Mouse (Mus musculus) 3134 (cell line): ENCODE measurements around the gene Pask.
"Not testable (repeated sequence)": the region's sequence is repeated elsewhere in the genome, so short reads cannot be mapped to it uniquely, and the experiment has no call there.

Experiments used
- DNase-seq: peaks from one replicate; pipeline ENCODE4 v3.0.0-alpha.2; 2011; ENCODE audit warnings: low spot score; ENCODE audit not compliant: insufficient read length; ENCODE audit errors: extremely low read depth

The Pask gene

DNA sequence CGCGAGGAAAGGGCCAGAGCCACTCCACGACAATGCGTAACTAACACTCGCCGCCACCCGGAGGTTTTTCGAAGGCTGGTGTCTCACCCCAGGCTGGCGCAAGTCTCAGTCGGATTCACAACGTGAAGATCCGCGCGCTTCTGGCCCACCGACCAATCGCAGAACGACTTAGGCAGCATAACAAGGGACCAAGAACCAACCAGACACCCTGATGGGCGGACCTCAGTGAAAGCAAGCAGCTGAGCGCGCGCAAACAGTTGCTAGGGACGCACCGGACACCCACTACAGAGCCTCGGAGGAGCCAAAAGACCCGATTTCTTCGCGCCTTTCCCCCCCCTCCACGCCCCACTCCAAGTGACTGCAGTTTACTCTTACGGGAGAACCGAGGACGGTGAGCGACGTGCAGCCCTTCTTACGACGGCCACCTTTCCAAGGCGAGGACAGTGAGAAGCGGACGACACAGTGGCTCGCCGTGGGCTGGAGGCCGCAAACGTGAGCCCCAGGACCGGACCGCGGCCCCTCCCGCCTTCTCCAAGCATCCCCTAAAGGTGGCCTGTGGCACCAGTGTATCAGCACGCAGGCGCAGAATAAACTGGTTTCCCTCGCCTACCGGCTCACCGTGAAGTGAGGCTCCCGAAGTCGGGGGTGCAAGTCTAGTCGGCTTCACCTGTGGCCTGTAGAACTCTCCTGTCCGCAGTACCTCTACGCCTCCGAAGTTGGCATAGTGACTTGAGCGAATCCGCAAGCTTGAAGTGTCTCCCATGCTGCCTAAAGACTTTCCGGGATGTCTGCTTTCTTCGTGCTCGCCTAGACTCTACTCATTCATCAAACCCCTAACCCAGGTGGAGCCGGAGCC, at the start of gene Pask, which contains the start of gene Ppp1r7:
Pask (minus strand) TSS at position 835 of the 856 bp plus-strand sequence.
Ppp1r7 (plus strand) TSS at position 207 of the 856 bp plus-strand sequence.
- peak; percentile 94 for DNase-seq

GRCm38 (mm10) chr1:93388906-93389305, 45.6 kb upstream of the Pask start:
- DNase-seq = no peak

DNA sequence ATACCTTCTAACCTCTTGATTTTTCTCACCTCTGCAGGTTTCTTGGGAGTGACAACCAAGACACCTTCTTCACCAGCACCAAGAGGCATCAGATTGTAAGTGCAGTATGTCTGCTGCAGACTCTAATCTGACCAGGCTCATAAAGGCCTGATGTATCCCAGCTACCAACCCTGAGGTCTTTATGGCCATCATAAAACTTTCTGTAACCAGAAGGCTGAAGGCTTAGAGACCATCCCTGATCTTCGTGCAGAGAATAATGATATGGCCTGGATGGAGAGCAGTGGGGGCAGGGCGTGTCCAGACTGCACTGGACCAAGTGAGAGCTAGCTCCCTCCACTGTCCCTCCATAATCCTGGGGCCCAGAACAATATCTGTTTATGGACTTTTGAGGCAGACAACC, 43.9 kb upstream of the Pask start:
- DNase-seq = no peak

DNA sequence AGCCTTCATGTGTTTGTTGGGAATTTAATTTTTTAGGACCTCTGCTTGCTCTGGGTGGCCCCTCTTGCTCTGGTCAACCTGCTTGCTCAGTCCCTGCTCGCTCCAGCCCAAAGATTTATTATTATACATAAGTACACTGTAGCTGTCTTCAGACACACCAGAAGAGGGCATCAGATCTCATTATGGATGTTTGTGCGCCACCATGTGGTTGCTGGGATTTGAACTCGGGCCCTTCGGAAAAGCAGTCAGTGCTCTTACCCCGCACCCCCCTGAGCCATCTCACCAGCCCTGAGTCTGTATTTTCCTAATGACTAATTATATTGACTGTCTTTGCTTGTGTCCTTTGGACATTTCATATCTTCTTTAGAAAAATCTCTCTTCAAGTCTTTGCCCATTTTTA, 35.8 kb upstream of the Pask start:
- DNase-seq = no peak

DNA sequence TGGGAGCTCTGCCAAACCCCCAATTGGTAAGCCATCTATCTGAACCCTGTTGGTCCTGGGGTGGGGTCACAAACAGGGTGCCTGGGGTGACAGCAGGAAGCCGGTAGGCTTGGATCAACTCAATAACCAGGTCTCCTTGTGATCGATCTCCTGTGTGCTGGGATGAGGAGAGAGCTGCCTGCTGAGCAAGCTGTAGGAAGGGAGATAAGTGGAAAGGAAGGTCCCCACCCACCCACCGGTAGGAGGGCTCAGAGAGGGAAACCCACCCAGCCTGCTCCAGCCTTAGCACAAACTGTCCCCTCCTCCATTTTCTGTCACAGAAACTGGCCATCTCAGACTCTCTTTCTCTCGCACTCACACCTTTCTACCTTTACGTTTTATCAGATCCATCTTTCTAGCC, 34.0 kb upstream of the Pask start:
- no peak for DNase-seq

GRCm38 (mm10) chr1:93373665-93374064, 30.4 kb upstream of the Pask start, which contains the start of gene Ano7:
Gene Ano7, plus strand, starts transcription at chr1:93373930.
- no peak for DNase-seq

DNA sequence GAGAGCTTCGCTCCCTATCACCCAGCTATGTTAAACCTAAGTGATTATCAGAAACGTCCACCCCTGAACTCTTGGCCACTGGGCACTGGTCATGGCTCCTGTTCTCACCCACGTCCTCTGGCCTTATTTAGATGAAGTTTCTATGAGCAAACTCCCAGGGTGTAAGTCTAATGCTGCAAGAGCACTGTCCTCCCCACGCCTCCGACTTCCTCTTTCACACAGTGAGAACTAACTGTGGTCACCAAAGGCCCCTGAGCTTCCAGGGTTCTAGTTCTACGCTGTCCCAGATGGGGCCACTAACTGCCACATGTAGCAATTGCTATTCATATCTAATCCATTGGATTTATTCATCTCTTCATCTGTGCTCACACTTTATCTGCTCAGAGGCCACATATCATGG, 22.4 kb upstream of the Pask start:
- DNase-seq = no peak

DNA sequence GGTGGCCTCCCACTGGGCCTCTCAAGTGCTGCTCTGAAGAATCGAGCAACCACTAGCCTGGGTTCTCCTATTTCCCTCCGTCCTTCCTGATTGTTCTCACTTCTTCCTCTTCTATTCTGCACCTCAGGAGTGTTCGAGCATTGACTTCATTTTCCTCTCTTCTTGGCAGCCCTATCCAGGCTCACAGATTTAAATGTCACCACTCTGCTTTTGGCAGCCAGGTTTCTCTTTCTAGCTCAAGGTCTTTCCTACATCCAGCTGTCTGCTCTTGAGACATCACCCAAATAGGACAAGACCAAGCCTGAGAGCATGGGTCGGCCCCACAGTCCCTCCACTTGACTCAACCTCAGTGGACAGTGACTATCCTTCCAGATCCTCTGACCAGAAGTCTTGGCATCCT, 19.4 kb upstream of the Pask start:
- no peak for DNase-seq

- DNase-seq = no peak
Measured at GRCm38 (mm10) chr1:93352724-93353123, 9.4 kb upstream of the Pask start.

DNA sequence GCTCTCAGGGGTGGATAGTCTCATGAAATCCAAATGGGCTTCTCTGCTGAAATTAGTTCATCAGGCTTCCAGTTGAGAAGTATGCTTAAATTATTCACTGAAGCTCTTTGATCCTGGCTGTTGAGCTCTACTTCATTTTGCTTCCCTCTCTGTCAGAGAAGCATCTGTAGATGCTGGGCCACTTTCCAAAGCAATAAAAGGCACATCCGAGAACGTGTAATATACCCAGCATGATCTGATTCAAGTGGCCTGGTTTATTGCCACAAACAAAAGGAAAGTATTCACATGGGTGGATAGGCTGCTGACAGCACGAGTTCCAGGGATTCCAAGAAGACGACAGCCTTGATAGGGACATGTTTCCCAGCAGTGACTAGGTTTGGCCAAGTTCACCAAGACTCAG, 6.4 kb upstream of the Pask start:
- no peak for DNase-seq

DNA sequence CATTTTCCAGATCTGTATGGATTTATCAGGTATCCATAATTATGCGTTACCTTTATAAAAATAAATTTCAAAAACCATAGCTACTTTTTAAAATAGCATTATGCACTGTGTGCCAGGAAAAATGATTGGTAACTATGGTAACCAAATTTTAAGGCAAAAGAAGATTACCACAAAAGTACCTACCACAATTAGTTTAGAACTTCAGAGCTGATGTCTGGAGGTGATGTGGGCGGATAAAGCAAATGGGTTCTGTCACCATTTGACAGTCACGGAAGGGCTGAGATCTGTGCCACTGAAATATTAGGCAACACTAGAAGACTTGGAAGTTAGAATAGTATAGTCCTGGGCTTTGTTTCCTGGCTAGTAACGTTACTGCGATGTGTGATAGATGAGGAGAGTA, 3.9 kb upstream of the Pask start:
- no peak for DNase-seq

GRCm38 (mm10) chr1:93343504-93344047, 294 bp upstream of the Pask start:
- DNase-seq = peak; percentile 90

- DNase-seq = peak; percentile 13
Measured at GRCm38 (mm10) chr1:93334621-93335020, 8.7 kb downstream of the Pask start.

DNA sequence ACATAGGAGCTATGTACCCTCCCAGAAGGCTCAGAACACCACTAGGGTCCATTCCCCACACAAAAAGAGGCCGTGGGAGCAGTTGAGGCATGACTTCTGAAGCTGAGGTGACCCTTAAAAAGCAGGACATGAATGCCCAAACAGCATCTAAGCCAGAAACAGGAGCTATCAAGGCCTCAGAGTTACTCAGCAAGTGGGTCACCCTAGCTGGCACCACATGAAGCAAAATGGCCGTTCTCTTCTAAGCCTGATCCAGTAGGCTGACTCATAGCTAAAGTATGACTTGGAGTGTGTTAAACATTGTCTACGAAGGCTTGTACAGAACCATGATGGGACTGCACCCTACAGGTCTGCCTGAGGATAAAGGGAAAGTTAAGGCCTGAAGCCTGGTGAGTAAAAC, 16.8 kb downstream of the Pask start:
- DNase-seq = peak; percentile 38

GRCm38 (mm10) chr1:93323973-93324372, 19.3 kb downstream of the Pask start:
- DNase-seq = no peak

- DNase-seq = peak; percentile 82
Measured at GRCm38 (mm10) chr1:93305581-93306337, 37.5 kb downstream of the Pask start, which contains the start of gene Mterf4. Gene Mterf4, minus strand, starts transcription at chr1:93305915.

DNA sequence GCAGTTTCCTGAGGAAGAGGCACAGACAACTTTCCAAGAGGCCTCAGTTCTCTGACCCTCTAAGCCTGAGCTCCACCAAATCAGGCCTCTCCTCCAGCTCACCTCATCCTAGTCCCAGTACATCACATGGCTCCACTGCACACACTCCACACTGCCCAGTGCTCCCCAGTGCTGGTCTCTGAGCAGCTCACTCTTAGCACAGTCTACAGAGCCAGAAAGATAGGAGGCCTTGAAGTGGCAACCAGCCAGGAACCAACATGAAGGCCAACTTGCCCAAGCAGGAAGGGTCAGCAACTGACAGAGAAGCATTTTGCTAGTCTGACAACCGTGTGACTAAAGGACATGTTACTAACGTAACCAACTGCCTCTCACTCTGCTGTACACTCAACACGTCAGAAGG, 42.7 kb downstream of the Pask start:
- no peak for DNase-seq

DNA sequence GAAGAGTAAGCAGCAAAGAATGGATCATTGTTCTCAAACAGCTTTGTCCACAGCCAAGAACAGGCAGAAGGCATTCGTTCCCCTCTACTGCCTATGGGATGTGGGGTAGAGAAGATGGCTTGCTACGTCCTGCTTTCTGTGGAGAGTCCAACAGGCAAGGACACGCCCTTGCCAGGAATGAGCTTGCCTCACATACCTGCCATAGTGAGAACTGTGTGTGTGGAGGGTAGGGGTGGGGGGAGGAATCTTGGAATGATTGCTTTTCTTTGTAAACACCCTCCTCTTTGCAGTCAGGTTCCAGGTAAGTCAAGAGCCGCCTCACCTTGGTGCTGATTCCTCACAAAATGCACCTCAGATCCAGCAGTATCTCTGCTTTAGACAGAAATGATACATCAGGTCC, 43.5 kb downstream of the Pask start:
- no peak for DNase-seq

- not testable (repeated sequence) for DNase-seq
Measured at GRCm38 (mm10) chr1:93294491-93294890, 48.8 kb downstream of the Pask start.

DNA sequence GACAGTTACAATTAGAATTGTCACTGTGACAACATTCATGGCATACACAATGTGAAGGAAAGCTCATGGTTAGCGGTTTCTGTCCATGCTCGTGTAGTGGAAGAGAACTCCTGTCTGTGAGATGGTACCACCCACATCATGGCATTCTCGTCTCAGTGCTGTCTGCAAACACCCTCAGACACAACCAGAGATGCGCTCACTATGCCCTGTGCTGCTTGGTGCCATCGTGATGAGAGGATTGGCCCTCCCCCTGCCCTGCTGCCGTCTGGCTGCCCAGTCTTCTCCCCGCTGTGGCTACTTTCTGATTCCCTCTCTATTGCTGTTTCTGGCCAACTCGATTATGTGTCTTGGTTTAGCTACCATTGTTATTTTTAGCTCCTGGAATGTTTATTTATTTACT, 51.3 kb downstream of the Pask start:
- no peak for DNase-seq

GRCm38 (mm10) chr1:93291591-93291990, 51.7 kb downstream of the Pask start:
- no peak for DNase-seq
